Mouse (Mus musculus) right cerebral cortex, adult 18-20 months (tissue): ENCODE data around the gene Tmem86a.
A peak's percentile ranks its signal among the peaks of the same experiment; 100 is the strongest.
"Not testable (repeated sequence)": the region's sequence is repeated elsewhere in the genome, so short reads cannot be mapped to it uniquely, and the experiment has no call there.

Source experiments
- DNase-seq: peaks from one replicate; pipeline ENCODE4 v3.0.0; 2022; ENCODE audit warnings: mixed read lengths

Tmem86a gene

DNA sequence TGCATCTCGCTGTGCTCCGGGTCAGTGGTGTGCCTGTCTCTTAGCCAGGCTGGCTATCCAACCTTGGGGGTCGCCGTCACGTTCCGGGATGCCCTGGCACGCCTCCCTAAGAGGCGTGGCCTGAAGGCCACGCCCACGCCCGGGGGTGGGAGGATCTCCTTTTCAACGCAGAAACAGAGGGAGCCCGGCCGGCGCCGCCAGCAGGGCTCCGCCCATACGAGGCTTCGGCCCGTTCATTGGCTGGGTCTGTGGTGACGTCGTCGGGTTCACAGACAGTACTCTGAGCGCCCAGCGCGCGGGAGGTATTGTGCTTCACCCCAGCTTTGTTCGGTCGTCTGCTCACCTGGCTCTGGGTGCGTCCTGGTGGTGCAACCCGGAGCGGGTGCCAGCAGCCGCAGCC is at the start of gene Tmem86a:
Gene Tmem86a (plus strand): TSS at position 236 of the 400 bp plus-strand sequence.
- DNase-seq = peak; percentile 97

GRCm38 (mm10) chr7:47000644-47000983 is 49.8 kb upstream of the Tmem86a start:
- no peak for DNase-seq

- no peak for DNase-seq
These were observed 49.1 kb upstream of the Tmem86a start for GRCm38 (mm10) chr7:47001125-47001899.

GRCm38 (mm10) chr7:47001900-47002275 is 48.5 kb upstream of the Tmem86a start:
- DNase-seq = no peak

DNA sequence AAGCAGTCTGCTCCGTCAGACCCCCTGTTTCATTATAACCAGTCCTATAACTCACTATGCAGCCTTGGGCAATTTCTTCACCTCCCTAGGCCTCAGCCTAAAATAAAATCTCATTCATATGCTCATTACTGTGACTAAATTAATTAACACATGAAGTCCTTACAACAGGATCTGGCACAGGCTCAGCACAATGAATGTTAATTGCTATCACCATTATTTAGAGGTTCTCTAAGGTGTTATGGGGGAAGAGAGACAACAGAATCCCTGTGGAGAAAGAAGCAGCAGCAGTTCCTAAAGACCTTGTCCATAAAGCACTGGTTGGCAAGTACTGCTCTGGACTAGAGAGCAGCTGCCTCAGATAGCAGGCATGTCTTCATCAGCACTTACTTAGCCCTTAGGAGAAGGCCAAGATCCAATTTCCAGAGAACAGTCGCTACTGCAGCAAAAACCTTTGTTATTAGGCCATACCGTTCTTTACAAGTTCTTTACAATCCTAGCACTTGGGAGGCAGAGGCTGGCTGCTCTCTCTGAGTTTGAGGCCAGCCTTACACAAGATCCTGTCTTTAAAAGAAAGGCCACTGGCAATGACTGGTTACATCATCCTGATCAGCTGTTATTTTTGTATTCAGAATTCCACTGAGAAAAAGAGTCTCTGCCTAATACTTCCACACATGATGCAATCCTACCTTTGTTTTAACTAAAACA is 46.8 kb upstream of the Tmem86a start:
- no peak for DNase-seq

GRCm38 (mm10) chr7:47007109-47007780 is 43.2 kb upstream of the Tmem86a start:
- no peak for DNase-seq

DNA sequence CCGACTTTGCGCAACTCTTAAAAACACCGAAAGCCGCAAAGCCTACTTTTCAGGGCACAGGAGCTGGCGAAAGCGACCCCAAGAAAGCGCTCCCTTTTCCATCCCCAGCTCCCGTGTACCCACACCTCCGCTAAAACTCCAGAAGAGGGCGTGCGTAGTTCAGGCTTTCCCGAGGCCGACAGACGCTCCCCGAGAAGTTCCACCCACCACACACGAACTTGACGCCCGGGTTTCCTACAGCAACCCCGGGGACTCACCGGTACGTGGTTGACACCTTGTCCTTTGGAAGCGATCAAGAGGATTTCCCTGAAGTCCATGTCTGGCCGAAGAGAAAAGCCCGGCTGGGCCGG is 42.6 kb upstream of the Tmem86a start:
- no peak for DNase-seq

GRCm38 (mm10) chr7:47008168-47008993 is 42.0 kb upstream of the Tmem86a start, which contains the start of gene Spty2d1:
Spty2d1 (minus strand) TSS chr7:47008411.
- peak; percentile 99 for DNase-seq

DNA sequence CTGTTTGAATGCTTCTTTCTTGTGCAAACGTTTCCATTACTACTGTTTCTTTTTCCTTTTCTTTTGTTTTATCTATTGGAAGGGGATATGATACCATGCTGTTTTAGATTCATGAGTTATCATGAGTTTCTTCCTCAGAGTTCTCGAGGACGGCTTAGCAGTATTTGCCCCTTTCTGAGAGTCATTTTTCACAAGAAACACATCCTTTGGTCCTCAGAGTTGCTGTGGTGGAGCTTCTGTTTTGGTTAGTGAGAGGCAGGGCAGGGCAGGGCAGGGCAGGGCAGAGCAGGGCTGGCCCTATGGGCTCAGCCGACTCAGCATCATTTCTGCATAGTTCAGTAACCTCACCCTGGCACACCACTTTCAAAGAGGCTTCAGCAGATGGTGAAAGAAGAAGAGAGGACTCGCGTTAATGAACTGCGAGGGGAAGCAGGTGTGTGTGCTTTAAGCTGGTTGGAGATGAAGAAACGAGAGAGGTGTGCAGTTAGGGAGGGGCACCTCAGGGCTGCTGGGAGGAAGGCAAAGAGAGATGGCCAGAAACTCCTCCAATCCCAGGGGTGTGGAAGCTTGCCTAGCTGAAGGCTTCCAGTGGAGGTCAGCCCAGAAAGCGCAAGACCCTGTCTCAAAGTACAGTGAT is 37.2 kb upstream of the Tmem86a start:
- DNase-seq = no peak

GRCm38 (mm10) chr7:47014564-47015389 is 35.6 kb upstream of the Tmem86a start:
- no peak for DNase-seq

- DNase-seq = peak; percentile 83
These were observed 34.9 kb upstream of the Tmem86a start for GRCm38 (mm10) chr7:47015390-47016065.

DNA sequence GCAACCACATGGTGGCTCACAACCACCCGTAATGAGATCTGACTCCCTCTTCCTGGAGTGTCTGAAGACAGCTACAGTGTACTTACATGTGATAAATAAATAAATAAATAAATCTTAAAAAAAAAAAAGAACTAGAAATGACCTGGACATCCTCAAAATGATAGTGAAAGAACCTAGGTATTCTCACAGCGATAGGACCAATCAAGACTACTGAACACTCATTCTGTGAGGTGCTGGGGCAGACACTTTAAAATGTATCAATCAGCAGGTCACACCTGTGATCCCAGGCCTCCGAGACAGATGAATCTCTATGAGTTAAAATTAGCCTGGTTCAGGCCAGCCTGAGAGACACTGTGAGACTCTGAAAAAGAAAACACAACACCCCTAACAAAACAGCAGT is 33.8 kb upstream of the Tmem86a start:
- DNase-seq = no peak

- DNase-seq = no peak
These were observed 33.3 kb upstream of the Tmem86a start for GRCm38 (mm10) chr7:47017146-47017545.

GRCm38 (mm10) chr7:47019641-47020040 is 30.8 kb upstream of the Tmem86a start:
- peak; percentile 65 for DNase-seq

DNA sequence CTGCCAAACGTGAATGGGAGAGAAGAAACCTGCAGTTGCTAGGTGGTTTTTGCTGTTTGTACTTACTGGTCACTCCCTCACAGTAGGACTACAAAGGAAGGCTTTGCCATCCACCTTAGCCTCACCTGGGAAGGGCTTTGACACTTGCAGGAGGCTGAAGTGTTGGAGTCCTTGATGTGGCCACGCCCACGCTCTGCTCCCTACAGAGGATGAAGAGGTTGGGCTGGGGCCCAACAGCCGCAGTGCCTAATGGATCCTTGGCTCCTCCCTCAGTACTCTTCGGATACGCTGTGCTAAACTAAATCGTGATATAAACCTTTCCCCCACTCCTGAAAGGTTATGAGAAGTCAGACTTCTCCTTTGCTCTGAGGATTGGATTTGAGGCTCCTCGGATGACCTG is 29.4 kb upstream of the Tmem86a start:
- DNase-seq = no peak

GRCm38 (mm10) chr7:47022482-47022881 is 27.9 kb upstream of the Tmem86a start:
- no peak for DNase-seq

DNA sequence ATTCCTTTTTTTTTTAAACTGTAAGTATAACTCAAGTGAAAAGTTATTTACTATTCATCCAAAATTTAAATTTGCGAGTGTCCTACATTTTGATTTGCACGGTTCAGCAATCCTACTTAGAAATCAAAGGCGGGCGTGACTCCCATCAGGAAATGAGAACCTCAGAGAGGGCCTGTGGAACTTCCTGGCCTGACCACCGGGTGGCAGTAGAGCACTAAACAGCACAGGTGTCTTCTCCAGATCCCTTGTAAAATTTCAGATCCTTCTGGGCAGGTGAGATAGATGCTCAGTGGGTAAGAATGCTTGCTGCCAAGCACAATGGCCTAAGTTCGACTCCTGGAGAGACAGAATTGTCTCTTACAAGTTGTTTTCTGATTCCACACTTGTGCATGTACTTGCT is 26.9 kb upstream of the Tmem86a start:
- peak; percentile 78 for DNase-seq

DNA sequence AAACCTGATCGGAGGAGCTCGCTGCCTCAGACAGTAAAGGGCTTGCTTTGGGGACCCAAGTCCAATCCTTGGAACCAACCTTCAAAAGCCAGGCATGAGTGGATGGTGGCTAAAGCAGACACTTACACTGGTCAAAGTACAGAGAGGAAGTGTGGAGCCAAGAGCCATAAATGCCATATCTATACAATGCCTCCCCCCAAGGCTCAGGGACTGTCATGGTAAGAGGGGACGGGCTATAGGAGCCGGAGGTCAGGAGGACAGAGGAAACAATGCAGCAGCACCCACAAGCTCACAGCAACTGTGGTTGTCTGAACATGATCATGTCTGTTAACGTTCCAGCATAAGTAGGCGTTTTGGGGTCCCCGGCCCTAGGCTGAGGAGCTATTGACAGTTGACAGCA is 25.9 kb upstream of the Tmem86a start:
- no peak for DNase-seq

DNA sequence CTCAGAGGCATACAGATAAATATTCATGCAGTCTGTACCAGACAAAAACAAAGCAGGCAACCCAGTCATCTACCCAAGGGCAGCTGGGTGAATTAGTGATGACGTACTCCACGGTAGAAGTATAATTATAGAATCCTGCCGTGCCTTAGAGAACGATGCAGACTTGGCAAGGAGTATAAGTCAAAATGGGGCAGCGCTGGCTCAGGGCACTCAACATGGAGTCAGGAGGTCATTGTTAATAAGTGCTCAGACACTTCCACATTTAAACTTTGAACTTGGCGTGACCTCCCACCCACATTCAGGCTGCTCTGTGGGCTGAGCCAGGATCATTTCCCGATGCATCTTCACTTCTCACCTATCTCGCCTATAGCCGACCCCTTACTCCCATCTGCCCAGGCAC is 25.0 kb upstream of the Tmem86a start:
- no peak for DNase-seq

- not testable (repeated sequence) for DNase-seq
These were observed 23.5 kb upstream of the Tmem86a start for GRCm38 (mm10) chr7:47026899-47027298.

DNA sequence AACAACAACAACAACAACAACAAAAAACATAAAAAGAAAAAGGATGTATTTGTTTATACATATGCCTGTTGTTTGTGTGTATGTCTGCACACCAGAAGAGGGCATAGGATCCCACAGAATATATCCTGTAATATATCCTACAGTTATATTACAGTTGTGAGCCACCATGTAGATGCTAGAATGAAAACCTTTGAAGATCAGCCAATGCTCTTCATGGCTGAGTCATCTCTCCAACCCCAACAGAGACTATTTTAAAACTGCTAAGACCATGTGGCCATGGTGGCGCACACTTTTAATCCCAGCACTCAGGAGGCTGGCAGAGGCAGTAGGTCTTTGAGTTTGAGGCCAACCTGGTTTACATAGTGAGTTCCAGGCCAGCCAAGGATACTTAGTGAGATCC is 22.9 kb upstream of the Tmem86a start:
- no peak for DNase-seq
